Mouse (Mus musculus) neural tube, embryonic 14.5 days (tissue): ENCODE results near the gene Prkcq. TPM values are rescaled to one million over a fixed set of nuclear protein-coding genes. Genes with fewer than 3 reads are reported as not detected.

Source experiments
- ATAC-seq: fragments of 200-750 bp; cut with Nextera tagmentation; 2 replicates; pipeline ENCODE4 v1.8.0; 2017; ENCODE audit warnings: low read depth, mild to moderate bottlenecking, moderate TSS enrichment, moderate library complexity
- H3K27ac ChIP-seq: fragments of 300-500 bp; sonication (generic); 2 replicates; pipeline ENCODE4 v1.5.1; 2014; ENCODE audit warnings: low read depth, mild to moderate bottlenecking, control low read depth, low read length, moderate library complexity, mixed read lengths
- H3K27me3 ChIP-seq: fragments of 300-500 bp; sonication (generic); 2 replicates; pipeline ENCODE4 v1.6.1; 2014; ENCODE audit warnings: low read length; ENCODE audit not compliant: control insufficient read depth, insufficient read depth
- H3K36me3 ChIP-seq: fragments of 300-500 bp; sonication (generic); 2 replicates; pipeline ENCODE4 v1.6.1; 2014; ENCODE audit warnings: low read length, mixed read lengths; ENCODE audit not compliant: control insufficient read depth, insufficient read depth
- H3K4me1 ChIP-seq: fragments of 300-500 bp; sonication (generic); 2 replicates; pipeline ENCODE4 v1.6.1; 2014; ENCODE audit warnings: low read length; ENCODE audit not compliant: control insufficient read depth, insufficient read depth
- H3K4me2 ChIP-seq: fragments of 300-500 bp; sonication (generic); 2 replicates; pipeline ENCODE4 v1.6.1; 2014; ENCODE audit warnings: mild to moderate bottlenecking, low read depth, low read length, control low read depth
- H3K4me3 ChIP-seq: fragments of 300-500 bp; sonication (generic); 2 replicates; pipeline ENCODE4 v1.5.1; 2014; ENCODE audit warnings: low read depth, low read length, control low read depth, mixed read lengths
- H3K9ac ChIP-seq: fragments of 300-500 bp; sonication (generic); replicated peaks from 2 replicates; pipeline ENCODE4 v1.6.1; 2014; ENCODE audit warnings: low read depth, mild to moderate bottlenecking, control low read depth, low read length, mixed read lengths
- H3K9me3 ChIP-seq: fragments of 300-500 bp; sonication (generic); 2 replicates; pipeline ENCODE4 v1.6.1; 2016; ENCODE audit warnings: low read length; ENCODE audit not compliant: control insufficient read depth
- WGBS: fragments of 180-500 bp; shearing (Covaris S2); extraction: QIAGEN DNeasy Blood & Tissue Kit; methylation state at CpG from one replicate; pipeline ENCODE4 v1.1.7; 2014; 5-methylcytosine and 5-hydroxymethylcytosine counted together
- polyA plus RNA-seq: library from polyadenylated mRNA; unstranded; fragments of >200 nt; fragmentation: Nextera tagmentation; extraction: Ambion mirVana; gene quantifications from 2 replicates; pipeline ENCODE4 v1.2.1, GENCODE M21; 2014

Gene Prkcq
- polyA plus RNA-seq, 1 experiment from 2014 or later, result 39.0 TPM

DNA sequence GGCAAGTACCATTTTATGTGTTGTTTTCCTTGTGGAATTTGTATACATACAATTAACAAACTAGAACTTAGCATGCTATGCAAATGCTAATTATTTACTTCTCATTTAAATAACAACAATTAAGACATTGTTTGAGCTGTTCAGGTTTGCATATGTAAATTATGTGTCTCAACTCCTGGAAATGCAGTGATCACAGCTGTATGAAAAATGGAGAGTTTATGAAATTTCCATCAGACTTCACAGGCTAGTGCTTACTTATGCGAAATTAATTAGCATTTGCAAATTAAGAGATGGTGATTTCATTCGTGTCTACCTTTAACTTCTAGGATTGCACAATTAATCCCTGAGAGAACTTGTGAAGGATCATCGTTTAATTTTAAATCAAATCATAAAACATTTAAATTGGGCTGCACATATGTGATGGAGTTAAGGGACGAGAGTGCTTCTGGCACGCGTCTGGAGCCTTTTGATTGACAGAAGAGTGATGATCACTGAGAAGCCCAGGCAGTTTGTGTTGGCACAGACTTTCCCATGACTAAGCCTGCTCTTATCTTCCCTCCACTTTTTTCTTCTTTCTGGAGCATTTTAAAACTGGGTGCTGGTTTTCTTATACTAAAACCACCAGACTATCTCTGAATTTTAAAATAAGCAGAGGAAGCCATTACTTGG lies 20.1 kb upstream of the Prkcq start:
- no peak overlapping the region for H3K4me2 ChIP-seq
- no peaks in the 10 kb centered on the region for H3K36me3 ChIP-seq
- ATAC-seq, result no peak
- WGBS, result 69% methylated on average over 6 of the region's 6 CpGs
- H3K27me3 ChIP-seq, result no peaks in the 10 kb centered on the region
- no peaks in the 10 kb centered on the region for H3K9me3 ChIP-seq
- no peaks in the 10 kb centered on the region for H3K4me1 ChIP-seq
- no peak overlapping the region for H3K9ac ChIP-seq
- no peak overlapping the region for H3K4me3 ChIP-seq
- no peak overlapping the region for H3K27ac ChIP-seq

DNA sequence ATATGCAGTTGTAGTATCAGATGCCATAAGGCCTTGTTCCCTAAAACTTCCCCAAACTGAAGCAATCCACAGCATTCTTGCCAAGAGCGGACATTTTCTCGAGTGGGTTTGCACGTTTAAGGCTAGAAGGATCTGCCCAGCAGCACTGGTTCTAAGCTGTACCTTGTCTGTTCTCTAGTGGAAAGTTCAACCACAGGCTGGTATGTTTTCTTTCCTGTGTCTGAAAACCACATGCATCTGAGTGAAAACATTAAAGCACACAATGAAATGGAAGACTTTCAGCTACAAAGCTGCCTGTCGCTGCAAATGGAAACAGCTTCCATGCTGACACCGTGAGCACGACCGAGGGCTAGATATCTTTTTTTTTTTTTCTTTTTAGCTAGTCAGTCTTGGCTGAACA lies 12.3 kb upstream of the Prkcq start:
- H3K9ac ChIP-seq, result no peak overlapping the region
- no peak for ATAC-seq
- no peak overlapping the region for H3K4me2 ChIP-seq
- no peak overlapping the region for H3K4me3 ChIP-seq
- no peaks in the 10 kb centered on the region for H3K36me3 ChIP-seq
- no peaks in the 10 kb centered on the region for H3K9me3 ChIP-seq
- no peaks in the 10 kb centered on the region for H3K27me3 ChIP-seq
- H3K4me1 ChIP-seq, result no peaks in the 10 kb centered on the region
- H3K27ac ChIP-seq, result no peak overlapping the region
- 92% methylated on average over 7 of the region's 7 CpGs for WGBS

DNA sequence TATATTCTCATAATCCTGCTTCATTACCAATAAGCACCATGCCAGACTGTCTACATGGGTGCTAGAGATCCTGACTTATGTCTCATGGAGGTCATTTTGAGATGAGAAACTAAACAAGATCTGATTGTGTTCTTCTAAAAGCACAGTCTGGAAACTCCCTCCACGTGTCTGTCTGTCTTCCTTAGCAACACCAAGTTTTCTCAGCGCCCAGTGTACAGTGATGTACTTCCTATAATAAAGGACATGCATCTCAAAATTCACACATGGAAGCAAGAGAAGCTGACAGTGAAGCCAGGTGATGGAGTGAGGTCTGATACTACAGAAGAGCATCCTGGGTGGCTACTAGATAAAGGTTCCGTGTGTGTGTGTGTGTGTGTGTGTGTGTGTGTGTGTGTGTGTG lies 11.2 kb upstream of the Prkcq start:
- no peaks in the 10 kb centered on the region for H3K4me1 ChIP-seq
- no peaks in the 10 kb centered on the region for H3K27me3 ChIP-seq
- no peak overlapping the region for H3K9ac ChIP-seq
- 83% methylated on average over 3 of the region's 3 CpGs for WGBS
- H3K36me3 ChIP-seq, result no peaks in the 10 kb centered on the region
- H3K4me2 ChIP-seq, result no peak overlapping the region
- ATAC-seq, result no peak
- H3K4me3 ChIP-seq, result no peak overlapping the region
- no peaks in the 10 kb centered on the region for H3K9me3 ChIP-seq
- no peak overlapping the region for H3K27ac ChIP-seq

DNA sequence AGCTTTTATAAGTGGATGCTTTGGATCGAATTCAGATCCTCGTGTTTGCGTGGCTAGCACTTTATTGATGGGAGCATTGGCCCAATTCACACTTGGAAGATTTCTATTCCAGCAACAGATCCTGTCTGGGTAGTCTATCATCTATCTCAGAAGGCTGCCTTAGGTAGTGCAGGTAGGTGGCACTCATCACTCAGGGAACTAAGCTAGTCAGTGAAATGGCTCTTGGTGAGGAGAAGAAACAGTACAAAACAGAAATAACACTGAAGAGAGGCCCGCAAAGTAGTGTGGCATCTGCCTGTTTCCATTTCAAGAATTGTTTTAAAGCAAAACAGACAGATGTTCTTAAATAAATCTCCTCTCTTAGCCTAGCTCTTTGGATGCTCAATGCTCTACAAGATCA lies 10.6 kb upstream of the Prkcq start:
- Histone ChIP-seq H3K9ac (no peak overlapping the region), H3K27me3 (no peaks in the 10 kb centered on the region), H3K4me2 (no peak overlapping the region), H3K4me3 (no peak overlapping the region), H3K27ac (no peak overlapping the region), H3K36me3 (no peaks in the 10 kb centered on the region), H3K9me3 (no peaks in the 10 kb centered on the region), H3K4me1 (no peaks in the 10 kb centered on the region)
- ATAC-seq, result no peak
- WGBS, result 95% methylated on average over 4 of the region's 4 CpGs

DNA sequence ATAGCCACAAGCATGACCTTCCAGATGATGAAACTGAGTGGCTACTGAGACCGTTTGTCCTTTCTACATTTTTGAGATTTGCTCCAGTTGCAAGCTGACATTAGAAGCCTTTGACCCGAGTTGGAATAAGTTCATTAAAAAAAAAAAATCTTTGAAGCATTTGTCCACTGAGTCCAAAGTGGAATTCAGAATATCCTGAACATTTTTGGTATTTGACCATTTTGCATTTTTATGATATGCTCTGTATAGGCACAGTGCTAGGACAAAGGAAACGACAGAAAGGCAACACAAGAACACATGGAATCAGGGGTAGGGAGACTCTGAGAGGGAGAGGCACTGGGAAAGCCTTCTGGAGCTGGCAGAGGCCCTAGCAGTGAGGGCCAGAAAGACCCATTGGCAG lies 9.2 kb upstream of the Prkcq start:
- H3K9me3 ChIP-seq, result no peaks in the 10 kb centered on the region
- no peak overlapping the region for H3K9ac ChIP-seq
- H3K36me3 ChIP-seq, result no peaks in the 10 kb centered on the region
- no peak overlapping the region for H3K27ac ChIP-seq
- no peak overlapping the region for H3K4me3 ChIP-seq
- 69% methylated on average over 3 of the region's 3 CpGs for WGBS
- no peak for ATAC-seq
- H3K27me3 ChIP-seq, result no peaks in the 10 kb centered on the region
- no peak overlapping the region for H3K4me2 ChIP-seq
- H3K4me1 ChIP-seq, result no peaks in the 10 kb centered on the region

DNA sequence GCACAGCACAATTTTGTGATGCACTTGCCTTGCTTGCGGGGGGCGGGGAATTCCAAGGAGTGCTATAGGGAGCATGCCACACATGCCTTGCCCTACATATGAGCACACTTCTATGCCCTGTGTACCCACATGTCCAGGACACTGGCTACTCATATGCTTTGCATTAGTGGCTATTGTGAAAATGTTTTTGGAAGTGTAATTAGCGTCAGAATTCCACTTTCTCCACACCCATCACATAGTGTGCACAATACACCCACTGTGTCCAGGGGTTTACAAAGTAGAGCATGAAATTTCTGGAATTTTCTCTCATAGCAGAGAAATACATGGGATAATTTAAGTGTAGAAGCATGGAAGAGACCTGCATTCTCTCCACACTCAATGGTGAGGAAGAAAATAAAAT lies 7.7 kb upstream of the Prkcq start:
- no peak overlapping the region for H3K4me2 ChIP-seq
- ATAC-seq, result no peak
- no peaks in the 10 kb centered on the region for H3K4me1 ChIP-seq
- H3K27ac ChIP-seq, result no peak overlapping the region
- 73% methylated on average over 3 of the region's 3 CpGs for WGBS
- H3K4me3 ChIP-seq, result no peak overlapping the region
- H3K36me3 ChIP-seq, result no peaks in the 10 kb centered on the region
- H3K9me3 ChIP-seq, result no peaks in the 10 kb centered on the region
- no peak overlapping the region for H3K9ac ChIP-seq
- no peaks in the 10 kb centered on the region for H3K27me3 ChIP-seq

DNA sequence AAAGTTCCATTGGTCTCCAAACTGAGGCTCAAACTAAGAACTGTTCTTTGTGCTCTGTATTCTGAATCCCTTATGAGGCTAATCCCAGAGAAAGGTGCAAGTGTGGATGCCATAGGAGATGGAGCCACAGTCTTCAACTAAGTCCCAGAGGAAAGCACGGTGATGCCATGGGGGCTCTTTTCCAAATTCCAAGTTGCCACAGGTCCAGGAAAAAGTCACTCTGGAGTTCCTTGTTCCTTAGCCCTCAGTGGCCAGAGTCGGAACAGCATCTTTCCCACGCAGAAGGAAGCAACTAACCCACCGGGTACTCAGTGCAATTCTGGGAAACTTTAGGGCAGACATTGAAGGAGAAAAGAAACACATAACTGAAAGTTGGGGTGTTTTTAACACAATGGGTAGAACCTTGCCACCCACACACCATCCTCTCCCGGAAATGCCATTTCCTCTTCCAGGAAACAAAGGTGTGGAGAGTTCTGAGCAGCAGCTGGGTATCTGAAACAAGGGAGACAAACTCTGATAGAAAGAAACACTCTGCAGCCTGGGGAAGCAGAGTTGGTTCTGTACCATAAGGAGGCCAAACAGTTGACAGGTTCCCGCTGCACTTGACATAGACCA lies 2.1 kb upstream of the Prkcq start:
- no peak overlapping the region for H3K4me2 ChIP-seq
- no peak overlapping the region for H3K27ac ChIP-seq
- H3K36me3 ChIP-seq, result no peaks in the 10 kb centered on the region
- ATAC-seq, result no peak
- H3K9me3 ChIP-seq, result no peaks in the 10 kb centered on the region
- H3K9ac ChIP-seq, result no peak overlapping the region
- H3K4me3 ChIP-seq, result no peak overlapping the region
- 76% methylated on average over 6 of the region's 6 CpGs for WGBS
- no peaks in the 10 kb centered on the region for H3K27me3 ChIP-seq
- H3K4me1 ChIP-seq, result no peaks in the 10 kb centered on the region

DNA sequence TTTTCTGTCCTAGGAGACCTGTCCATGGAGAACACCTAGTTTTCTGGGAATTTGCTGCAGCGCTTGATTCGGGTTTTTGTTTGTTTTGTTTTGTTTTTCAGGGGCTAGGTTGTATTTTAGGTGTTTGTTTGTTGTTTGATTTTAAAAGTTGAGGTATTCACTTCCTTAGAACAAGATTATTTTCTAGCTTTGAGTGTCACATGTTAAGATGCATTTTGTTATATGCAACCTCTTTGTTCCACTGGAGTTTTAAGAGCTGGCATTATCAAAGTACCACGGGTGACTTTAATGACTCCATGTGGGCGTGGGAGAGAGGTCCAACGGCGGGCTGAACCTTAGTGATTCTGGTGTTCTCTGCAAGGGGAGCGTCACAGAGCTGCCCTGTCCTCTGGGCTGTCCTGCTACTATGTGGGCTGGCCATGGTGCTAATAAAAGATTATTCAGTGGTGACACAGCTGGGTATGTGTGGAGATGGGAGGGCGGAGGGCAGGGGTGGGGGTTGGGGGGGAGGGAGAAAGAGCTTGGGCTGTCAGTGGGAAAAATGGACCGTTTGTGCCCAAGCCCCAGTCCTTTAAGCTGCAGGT lies 1.0 kb downstream of the Prkcq start:
- Histone ChIP-seq H3K4me3 (peak overlapping the region; percentile 58), H3K27me3 (no peaks in the 10 kb centered on the region), H3K27ac (no peak overlapping the region; the same call in 1 of the 2 replicates), H3K9ac (no peak overlapping the region), H3K4me2 (peak overlapping the region; percentile 87), H3K36me3 (no peaks in the 10 kb centered on the region), H3K9me3 (no peaks in the 10 kb centered on the region), H3K4me1 (no peaks in the 10 kb centered on the region)
- ATAC-seq, result peak; percentile 56; the same call in 1 of the 2 replicates
- 11% methylated on average over 9 of the region's 9 CpGs for WGBS

DNA sequence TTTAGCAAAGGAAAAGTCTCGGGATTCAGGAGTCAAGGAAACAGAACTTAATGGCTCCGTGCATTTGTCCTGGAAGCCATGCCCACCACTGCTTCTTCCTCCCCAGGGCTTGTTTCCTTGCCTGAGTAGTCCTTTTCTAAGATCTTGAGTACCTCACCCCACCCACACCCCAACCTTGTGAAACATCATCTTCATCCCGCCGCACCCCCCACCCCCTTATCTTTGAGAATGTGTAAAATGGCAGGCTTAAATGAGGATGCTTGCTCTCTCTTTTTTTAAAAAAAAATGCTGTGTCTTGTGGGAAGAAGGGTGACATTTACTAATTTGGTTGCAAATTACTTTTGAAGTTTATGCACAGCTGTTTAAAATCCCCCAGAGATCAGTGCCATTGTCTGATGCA lies 1.6 kb downstream of the Prkcq start:
- H3K4me2 ChIP-seq, result peak overlapping the region; percentile 87; the same call in 1 of the 2 replicates
- WGBS, result 36% methylated on average over 4 of the region's 4 CpGs
- no peaks in the 10 kb centered on the region for H3K9me3 ChIP-seq
- H3K27me3 ChIP-seq, result no peaks in the 10 kb centered on the region
- no peaks in the 10 kb centered on the region for H3K36me3 ChIP-seq
- no peaks in the 10 kb centered on the region for H3K4me1 ChIP-seq
- H3K4me3 ChIP-seq, result peak overlapping the region; percentile 58; the same call in 1 of the 2 replicates
- H3K9ac ChIP-seq, result no peak overlapping the region
- ATAC-seq, result peak; percentile 29; the same call in 1 of the 2 replicates
- H3K27ac ChIP-seq, result no peak overlapping the region; the same call in 1 of the 2 replicates
